Mouse (Mus musculus): ENCODE measurements at regions not wholly inside any gene's neighbourhood (a gene's known extent, or its start where the extent isn't known, plus 50 kb on each side); places are given as distances from the start of the nearest gene placed in this dataset.

DNA sequence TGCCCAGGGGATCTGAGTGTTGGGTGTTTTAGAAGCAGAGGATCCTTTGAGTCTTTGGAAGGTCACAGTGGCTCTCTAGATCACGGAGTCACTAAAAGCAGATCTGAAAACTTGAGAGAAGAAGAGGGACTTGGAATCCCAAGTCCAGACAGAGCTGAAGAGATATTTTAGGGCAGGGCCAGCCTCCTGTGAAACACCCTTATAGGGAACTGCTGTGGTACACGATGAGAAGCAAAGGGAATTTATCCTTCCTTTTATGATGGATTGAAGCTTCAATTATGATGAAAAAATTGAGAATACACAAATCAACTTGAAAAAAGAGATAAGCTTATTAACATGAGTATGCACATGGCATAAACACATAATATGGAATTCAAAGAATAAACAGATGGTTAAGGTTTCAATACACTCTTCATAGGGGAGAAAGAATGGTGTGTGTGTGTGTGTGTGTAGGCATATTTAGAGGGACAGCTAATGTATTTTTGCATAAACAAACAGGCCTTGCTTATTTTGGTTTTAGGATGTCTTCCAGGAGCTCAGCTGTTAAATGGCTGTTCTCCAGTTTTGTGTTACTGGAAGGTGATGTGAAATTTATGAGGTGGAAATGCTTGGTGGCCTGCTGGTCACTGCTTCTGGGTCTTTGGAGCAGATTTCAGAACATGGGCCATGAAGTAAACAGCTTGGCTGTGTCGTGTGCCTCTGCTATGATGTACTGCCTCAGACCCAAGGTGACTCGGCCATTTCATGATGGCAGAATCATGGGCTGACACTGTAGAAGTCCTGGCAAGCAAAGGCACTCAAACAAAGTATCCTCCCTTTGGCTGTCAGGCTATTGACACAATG, 190.1 kb downstream of the Phlda1 start:
- ATAC-seq: no peak

DNA sequence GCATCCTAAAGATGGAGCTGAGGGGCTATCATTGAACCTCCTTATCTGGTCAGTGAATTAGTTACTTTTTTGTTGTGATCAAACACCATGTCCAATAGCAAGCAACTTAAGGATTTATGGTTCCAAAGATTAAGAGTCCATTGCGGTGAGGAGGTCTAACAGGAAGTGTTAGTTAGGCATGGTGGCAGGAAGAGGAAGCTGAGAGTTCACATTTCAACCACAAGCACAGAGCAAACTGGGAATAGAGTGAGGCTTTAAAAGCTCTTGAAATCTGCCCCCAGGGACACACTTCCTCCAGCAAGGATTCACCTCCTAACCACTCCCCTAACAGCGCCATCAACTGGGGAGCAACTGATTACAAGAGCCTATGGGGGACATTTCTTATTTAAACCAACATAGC, 190.9 kb downstream of the Phlda1 start:
- no peak for ATAC-seq

DNA sequence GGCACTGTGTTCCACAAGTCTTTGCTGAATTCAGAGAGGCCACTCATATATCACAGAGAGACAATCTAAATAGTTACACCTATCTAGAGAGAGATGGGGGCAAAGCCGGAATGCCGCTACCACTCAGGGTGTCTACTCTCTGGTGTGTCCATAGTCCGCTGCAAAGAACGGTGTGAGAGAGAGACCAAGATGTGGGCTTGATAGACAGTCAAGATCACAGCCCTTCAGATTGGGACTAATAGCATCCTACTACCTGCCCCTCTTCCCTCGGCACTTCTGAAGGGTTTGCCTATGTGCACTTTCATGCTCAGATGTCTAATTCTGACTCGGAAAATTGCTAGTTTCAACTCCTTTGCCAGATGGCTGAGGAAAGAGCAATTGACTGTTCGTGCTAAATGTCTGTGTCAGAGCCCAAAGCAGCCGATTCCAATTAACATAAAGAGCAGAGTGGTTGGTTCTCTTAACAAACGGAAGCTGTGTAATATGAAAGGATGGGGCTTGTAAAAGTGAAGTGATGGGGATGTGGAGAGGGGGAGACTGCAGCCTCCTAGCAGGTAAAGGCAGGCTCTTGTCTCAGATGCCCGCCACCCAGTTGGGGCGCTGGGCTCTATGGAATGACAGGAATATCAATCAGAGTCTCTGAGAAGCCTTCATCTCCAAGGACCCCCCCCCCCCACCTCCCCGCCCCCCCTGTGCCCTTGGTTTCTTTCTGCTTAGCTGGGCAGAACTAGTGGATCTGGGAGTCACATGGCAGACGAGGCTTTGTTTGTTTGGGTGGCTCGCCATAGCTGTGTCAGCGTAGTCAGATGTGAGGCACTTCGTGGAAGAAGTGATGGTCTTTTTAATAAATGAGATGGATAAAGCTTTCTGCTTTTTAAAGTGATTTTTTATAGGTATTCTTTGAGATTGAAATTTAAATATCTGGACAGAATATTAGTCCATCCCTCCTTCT, 193.7 kb downstream of the Phlda1 start:
- no peak for ATAC-seq

GRCm38 (mm10) chr10:111700570-111700969, 194.5 kb downstream of the Phlda1 start:
- no peak for ATAC-seq

GRCm38 (mm10) chr10:111701138-111701537, 195.1 kb downstream of the Phlda1 start:
- no peak for ATAC-seq

DNA sequence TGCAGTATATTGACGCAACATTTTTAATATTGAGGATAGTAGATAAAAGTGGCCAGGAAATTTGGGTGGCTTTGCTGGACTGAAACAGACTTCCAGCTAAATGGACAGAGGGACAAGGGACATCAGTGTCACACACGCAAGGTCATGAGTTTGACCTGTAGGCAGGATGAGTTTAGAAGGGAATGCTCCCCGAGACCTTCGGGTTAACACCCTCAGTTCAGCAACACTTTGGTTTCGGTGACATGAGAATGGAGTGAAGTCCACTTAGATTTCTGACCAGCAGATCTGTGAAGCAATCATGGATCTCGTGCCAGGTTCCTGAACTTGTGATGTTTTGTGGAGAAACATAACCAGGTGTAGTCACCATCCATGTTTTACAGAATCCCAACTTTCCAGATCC, 196.3 kb downstream of the Phlda1 start:
- ATAC-seq: no peak

GRCm38 (mm10) chr10:111703447-111703846, 197.4 kb downstream of the Phlda1 start:
- no peak for ATAC-seq

- no peak for ATAC-seq
These were observed 205.5 kb downstream of the Phlda1 start for GRCm38 (mm10) chr10:111711519-111712113.

DNA sequence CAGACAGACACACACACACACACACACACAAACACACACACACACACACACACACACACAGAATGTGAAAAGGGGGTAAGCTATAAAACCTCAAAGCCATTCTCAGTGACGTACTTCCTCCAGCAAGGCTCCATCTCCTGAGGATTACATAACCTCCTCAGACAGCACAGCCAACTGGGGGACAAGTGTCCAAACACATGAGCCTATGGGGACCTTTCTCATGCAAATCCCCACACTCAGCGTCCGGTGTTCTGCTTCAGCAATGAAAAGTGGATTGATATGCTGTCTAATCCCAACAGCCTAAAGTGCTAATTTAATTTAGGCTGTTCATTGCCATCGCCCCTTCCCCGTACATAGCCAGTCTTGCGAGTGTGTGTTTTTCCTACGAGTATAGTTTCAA, 206.9 kb downstream of the Phlda1 start:
- ATAC-seq: no peak

DNA sequence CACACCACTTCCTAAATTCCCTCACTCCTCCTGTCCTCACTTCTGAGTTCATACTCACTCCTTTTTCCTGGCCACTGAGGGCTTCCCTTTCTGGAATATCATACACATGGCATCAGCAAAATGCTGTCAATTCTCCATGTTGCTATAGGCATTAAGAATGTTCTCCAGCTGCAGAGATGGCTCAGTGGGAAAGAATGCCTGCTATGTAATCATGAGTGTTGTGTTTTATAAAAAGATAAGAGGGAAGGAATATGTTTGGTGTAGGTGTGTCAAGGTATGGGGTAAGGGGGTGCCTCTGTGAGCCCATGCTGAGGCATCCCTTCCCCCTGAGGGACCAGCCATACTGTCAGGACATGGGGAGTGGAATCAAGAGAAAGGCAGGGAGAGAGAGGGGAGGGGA, 207.6 kb downstream of the Phlda1 start:
- ATAC-seq: no peak

DNA sequence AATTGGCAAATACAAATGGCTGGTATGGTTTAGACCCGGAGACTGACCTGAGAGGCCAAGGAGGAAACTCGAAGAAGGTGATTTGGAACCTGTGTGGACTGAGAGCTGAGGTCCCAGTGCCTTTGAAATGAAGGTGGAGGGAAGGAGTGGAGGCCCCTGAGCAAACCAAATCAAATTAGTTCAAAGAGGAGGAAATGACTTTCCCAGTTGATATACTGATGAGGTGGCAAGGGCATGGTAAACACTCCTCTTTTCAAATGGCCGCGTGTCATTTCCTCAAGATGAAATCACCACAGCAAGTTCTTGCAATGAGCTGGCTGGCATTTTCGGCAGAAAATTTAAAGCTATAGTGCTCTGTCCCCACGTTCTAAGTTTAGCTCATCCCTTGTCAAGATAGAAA, 209.1 kb downstream of the Phlda1 start:
- no peak for ATAC-seq

- peak; percentile 68 for ATAC-seq
These were observed 213.5 kb downstream of the Phlda1 start for GRCm38 (mm10) chr10:111719632-111720031.

GRCm38 (mm10) chr10:111721068-111721467, 215.0 kb downstream of the Phlda1 start:
- no peak for ATAC-seq

DNA sequence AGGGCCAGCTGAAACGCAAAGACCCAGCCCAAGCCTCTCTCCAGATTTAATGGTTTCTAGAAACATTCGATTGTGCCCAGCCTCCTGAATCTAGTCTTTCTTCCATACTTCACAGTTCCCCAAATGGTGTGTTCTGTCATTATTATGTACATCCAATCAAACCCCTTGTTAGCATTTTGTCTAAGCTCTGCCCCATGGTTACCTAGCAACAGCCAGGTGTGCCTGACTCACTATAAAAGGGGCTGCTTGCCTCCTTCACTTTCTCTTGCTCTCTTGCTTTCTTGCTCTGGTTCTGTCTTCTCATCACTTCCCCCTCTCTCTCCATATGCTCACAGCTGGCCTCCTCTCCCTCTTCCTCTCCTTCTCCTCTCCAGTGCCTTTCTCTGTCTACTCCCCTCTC, 217.8 kb downstream of the Phlda1 start:
- ATAC-seq: no peak

DNA sequence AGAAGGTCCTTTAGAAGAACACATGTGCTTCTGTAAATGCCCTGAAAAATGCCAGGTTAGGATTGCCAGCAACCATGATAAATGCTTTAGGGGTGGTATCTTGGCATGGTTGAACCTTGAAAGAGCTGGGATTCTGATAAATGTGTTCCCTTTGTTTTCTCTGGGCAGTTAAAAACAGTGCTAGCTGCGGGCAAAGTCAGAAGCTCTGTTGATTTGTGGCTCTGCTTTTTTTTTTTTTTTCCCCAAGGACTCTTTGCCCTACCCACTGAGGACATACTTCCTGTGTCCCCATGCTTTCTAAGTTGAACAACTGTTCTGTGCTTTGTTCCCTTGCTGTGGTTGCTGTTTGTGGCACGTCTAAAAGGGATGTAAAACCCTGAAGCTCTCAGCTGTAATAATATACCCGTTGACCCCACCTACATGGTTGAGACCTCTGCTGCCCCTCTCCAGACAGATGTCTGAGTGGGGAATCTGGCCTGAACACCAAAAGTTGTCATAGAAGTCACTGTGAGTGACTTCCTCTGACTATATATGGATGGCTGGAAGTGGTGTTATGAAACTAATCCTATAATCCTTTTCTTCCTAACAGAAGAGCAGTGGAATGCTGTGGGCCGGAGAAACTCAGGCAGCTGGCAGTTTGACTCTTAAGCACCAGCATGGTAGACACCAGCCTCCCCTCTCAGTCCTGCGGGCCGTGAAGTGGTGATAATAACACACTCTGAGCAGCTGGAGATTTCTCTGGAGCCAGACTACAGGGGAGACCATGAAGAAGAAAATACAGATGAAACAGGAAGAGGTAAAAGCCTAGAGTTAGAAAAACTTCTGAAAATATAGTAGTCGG, 218.7 kb downstream of the Phlda1 start:
- ATAC-seq: no peak

GRCm38 (mm10) chr10:111736026-111736425, 229.9 kb downstream of the Phlda1 start:
- ATAC-seq: no peak

DNA sequence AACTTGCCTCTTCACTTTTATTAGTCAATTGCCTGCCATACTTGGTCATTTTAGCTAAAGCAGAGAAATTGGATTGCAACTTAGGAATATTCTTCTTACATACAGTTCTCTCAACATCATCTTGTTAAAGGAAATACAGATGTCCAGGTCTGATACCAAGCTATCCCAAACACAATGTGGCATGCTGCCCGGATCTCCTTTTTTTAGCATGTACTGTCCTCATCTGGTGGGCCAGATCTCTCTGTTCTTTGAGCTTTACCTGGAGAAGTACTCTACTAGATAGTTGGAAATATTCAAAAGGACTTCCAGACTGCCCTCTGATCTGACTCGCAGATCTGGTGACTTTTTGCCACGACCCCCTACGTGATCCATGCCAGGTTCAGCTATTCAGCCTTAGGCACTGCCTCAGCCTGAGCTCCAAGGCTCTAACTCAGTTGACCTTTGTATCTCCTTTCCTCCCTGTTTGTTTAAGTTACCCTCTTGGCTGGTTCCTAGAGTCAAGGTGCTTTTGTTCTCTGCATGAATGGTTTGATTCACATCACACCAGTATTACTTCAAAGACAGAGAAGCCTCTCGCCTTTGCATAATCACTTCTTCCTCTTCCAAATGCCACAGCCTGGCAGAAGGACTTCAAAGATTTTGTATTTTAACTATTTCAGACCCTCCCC, 232.9 kb upstream of the Krr1 start:
- ATAC-seq: no peak

GRCm38 (mm10) chr10:111740586-111741265, 231.7 kb upstream of the Krr1 start:
- ATAC-seq: no peak

- ATAC-seq: no peak
These were observed 231.0 kb upstream of the Krr1 start for GRCm38 (mm10) chr10:111741301-111741945.

GRCm38 (mm10) chr10:111743291-111743690, 229.2 kb upstream of the Krr1 start:
- ATAC-seq: no peak

DNA sequence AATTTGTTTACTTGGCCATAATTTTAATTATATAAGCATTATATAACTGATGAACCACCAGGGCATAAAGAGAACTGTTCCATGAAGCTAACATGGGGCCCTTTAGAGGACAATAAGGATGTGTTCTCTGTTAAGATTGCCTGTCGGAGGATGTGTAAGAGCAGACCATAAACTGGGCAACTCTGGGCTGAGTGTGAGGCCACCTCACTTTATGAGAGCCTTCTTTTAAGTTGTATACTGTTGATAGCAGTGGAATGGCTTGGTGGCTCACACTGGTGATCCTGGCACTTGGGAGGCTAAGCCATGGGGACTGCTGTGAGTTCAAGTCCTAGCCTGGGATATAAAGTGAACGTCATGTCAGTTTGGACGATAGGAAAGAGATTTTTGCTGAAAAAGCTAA, 227.3 kb upstream of the Krr1 start:
- ATAC-seq: no peak
